Mouse (Mus musculus) midbrain, embryonic 13.5 days (tissue): Measurements from ENCODE around the gene Ccdc171. TPM values are rescaled to one million over a fixed set of nuclear protein-coding genes. Genes with fewer than 3 reads are reported as not detected.
"Not testable (repeated sequence)": the region's sequence is repeated elsewhere in the genome, so short reads cannot be mapped to it uniquely, and the experiment has no call there.

Experiments
- ATAC-seq: fragments of 200-750 bp; cut with Nextera tagmentation; 2 replicates; pipeline ENCODE4 v1.8.0; 2017; ENCODE audit warnings: mild to moderate bottlenecking, moderate TSS enrichment, moderate library complexity
- H3K27ac ChIP-seq: fragments of 300-500 bp; sonication (generic); 2 replicates; pipeline ENCODE4 v1.5.1; 2015; ENCODE audit warnings: inconsistent platforms, mild to moderate bottlenecking, moderate library complexity
- H3K27me3 ChIP-seq: fragments of 300-500 bp; sonication (generic); 2 replicates; pipeline ENCODE4 v1.6.1; 2015; ENCODE audit warnings: mild to moderate bottlenecking, inconsistent platforms
- H3K36me3 ChIP-seq: fragments of 300-500 bp; sonication (generic); 2 replicates; pipeline ENCODE4 v1.6.1; 2015; ENCODE audit warnings: mild to moderate bottlenecking, inconsistent platforms
- H3K4me1 ChIP-seq: fragments of 300-500 bp; sonication (generic); replicated peaks from 2 replicates; pipeline ENCODE4 v1.6.1; 2015; ENCODE audit warnings: inconsistent platforms
- H3K4me2 ChIP-seq: fragments of 300-500 bp; sonication (generic); replicated peaks from 2 replicates; pipeline ENCODE4 v1.6.1; 2015; ENCODE audit warnings: moderate library complexity, mild to moderate bottlenecking, inconsistent platforms
- H3K4me3 ChIP-seq: fragments of 300-500 bp; sonication (generic); replicated peaks from 2 replicates; pipeline ENCODE4 v1.5.1; 2015; ENCODE audit warnings: mild to moderate bottlenecking, inconsistent platforms
- H3K9ac ChIP-seq: fragments of 300-500 bp; sonication (generic); replicated peaks from 2 replicates; pipeline ENCODE4 v1.6.1; 2015; ENCODE audit warnings: mild to moderate bottlenecking, inconsistent platforms
- H3K9me3 ChIP-seq: fragments of 300-500 bp; sonication (generic); 2 replicates; pipeline ENCODE4 v1.6.1; 2016; ENCODE audit warnings: mild to moderate bottlenecking, inconsistent platforms
- WGBS: fragments of 180-500 bp; shearing (Covaris S2); methylation state at CpG from one replicate; pipeline ENCODE4 v1.1.7; 2015; 5-methylcytosine and 5-hydroxymethylcytosine counted together
- polyA plus RNA-seq: library from polyadenylated mRNA; unstranded; fragments of >200 nt; fragmentation: Nextera tagmentation; extraction: Ambion mirVana; gene quantifications from 2 replicates; pipeline ENCODE4 v1.2.1, GENCODE M21; 2015

The Ccdc171 gene
- polyA plus RNA-seq, 1 experiment from 2014 or later = 5.6 TPM

- ATAC-seq = no peak
- Histone ChIP-seq H3K27me3 (no peaks in the 10 kb centered on the region), H3K9me3 (no peaks in the 10 kb centered on the region), H3K4me2 (no peak overlapping the region), H3K9ac (no peak overlapping the region), H3K4me1 (no peaks in the 10 kb centered on the region), H3K4me3 (no peak overlapping the region), H3K27ac (no peak overlapping the region), H3K36me3 (no peaks in the 10 kb centered on the region)
- 88% methylated on average over 3 of the region's 3 CpGs for WGBS
Observed at GRCm38 (mm10) chr4:83512217-83512616, 13.1 kb upstream of the Ccdc171 start.

DNA sequence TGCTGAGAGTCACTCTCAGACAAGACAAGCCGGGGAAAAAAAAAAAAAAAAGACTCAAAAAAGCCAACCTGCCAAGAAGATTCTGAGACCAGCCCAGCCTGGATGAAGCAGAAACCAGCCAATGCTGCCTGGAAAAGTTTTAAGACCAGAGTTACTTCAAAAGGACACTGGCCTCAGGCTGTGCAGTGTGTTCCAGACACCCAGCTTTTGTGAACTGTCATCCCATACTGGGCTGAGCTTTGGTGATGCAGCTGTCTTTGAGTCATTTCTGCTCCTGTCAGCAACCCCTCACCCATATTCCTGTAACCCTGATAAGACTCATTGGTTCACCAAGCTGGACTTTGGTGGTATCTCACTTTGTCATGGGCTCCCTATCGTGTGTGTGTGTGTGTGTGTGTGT, 12.7 kb upstream of the Ccdc171 start:
- 78% methylated on average over 2 of the region's 2 CpGs for WGBS
- Histone ChIP-seq H3K9me3 (no peaks in the 10 kb centered on the region), H3K4me1 (no peaks in the 10 kb centered on the region), H3K36me3 (no peaks in the 10 kb centered on the region), H3K27me3 (no peaks in the 10 kb centered on the region), H3K27ac (no peak overlapping the region), H3K4me2 (no peak overlapping the region), H3K9ac (no peak overlapping the region), H3K4me3 (no peak overlapping the region)
- no peak for ATAC-seq

DNA sequence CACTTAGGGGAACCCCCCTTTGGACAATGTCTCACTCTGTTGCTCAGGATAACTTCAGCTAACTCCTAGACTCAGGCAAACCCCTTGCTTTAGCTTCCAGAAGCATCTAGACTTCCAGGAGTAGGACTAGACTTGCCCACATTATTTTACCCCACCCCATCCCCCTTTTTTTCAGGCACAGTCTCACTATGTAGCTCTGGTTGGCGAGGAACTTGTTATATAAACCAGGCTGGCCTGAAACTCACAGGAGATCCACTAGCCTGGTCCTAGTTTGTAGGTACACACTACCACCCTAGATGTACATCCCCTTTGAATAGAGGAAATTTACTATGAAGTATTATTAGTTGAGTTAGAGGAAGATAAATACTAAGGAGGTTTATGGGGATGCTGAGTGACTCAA, 11.2 kb upstream of the Ccdc171 start:
- 86% methylated on average over 1 of the region's 1 CpGs for WGBS
- Histone ChIP-seq H3K27ac (no peak overlapping the region), H3K36me3 (no peaks in the 10 kb centered on the region), H3K9me3 (no peaks in the 10 kb centered on the region), H3K4me2 (no peak overlapping the region), H3K9ac (no peak overlapping the region), H3K27me3 (no peaks in the 10 kb centered on the region), H3K4me3 (no peak overlapping the region), H3K4me1 (no peaks in the 10 kb centered on the region)
- no peak for ATAC-seq

DNA sequence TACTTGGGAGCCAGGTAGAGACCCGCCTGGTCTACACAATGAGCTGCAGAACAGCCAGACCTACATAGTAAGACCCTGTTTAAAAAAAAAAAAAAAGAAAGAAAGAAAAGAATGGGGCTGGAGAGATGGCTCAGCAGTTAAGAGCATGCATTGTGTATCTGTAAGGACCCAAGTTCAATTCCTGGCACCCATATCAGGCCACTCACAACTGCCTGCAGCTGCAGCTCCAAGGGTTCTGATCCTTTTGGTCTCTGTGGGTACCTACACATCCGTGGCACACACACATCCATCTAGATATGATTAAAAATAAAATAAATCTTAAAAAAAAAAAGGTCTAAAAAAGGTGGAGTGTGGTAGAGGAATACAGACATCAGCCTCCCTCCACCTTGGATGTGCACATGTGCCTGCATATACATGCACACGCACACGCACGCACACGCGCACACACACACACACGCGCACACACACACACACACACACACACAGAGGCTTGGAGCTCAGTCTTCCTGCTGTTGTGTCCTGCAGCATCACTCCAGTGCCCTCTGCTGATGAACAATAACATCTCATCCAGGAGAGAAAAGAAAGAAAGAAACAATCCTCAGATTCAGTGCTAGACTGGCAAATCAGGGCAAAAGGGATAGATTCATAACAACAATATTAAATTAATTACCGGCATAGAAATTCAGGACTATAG, 10.2 kb upstream of the Ccdc171 start:
- Histone ChIP-seq H3K36me3 (no peaks in the 10 kb centered on the region), H3K27ac (no peak overlapping the region), H3K4me3 (no peak overlapping the region), H3K9ac (no peak overlapping the region), H3K4me2 (no peak overlapping the region), H3K9me3 (no peaks in the 10 kb centered on the region), H3K27me3 (no peaks in the 10 kb centered on the region), H3K4me1 (no peaks in the 10 kb centered on the region)
- 87% methylated on average over 10 of the region's 10 CpGs for WGBS
- no peak for ATAC-seq

GRCm38 (mm10) chr4:83516144-83516543, 9.2 kb upstream of the Ccdc171 start:
- H3K4me2 ChIP-seq, H3K36me3 ChIP-seq, H3K9ac ChIP-seq, H3K9me3 ChIP-seq, H3K4me1 ChIP-seq, H3K4me3 ChIP-seq, H3K27ac ChIP-seq, ATAC-seq, H3K27me3 ChIP-seq: not testable (repeated sequence)
- 94% methylated on average over 5 of the region's 6 CpGs for WGBS

- H3K4me2 ChIP-seq = no peak overlapping the region
- H3K27ac ChIP-seq = no peak overlapping the region
- WGBS = 73% methylated on average over 2 of the region's 2 CpGs
- no peak for ATAC-seq
- no peak overlapping the region for H3K9ac ChIP-seq
- H3K36me3 ChIP-seq = no peaks in the 10 kb centered on the region
- H3K4me3 ChIP-seq = no peak overlapping the region
- no peaks in the 10 kb centered on the region for H3K27me3 ChIP-seq
- H3K9me3 ChIP-seq = no peaks in the 10 kb centered on the region
- H3K4me1 ChIP-seq = peaks cover 13% of the 10 kb centered on the region
Observed at GRCm38 (mm10) chr4:83519148-83519547, 6.2 kb upstream of the Ccdc171 start.

DNA sequence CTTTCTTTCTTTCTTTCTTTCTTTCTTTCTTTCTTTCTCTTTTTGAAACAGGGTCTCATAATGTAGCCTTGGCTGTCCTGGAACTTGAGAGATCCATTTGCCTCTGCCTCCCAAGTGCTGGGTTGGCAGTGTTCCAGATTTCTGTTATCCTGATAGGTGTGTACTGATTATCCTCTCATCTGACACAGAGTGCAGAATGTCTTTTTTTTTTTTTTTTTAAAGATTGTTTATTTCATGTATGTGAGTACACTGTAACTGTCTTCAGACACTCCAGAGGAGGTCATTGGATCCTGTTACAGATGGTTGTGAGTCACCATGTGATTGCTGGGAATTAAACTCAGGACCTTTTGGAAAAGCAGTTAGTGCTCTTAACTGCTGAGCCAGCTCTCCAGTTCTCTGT, 5.5 kb upstream of the Ccdc171 start:
- no peak overlapping the region for H3K4me2 ChIP-seq
- ATAC-seq = no peak
- no peaks in the 10 kb centered on the region for H3K27me3 ChIP-seq
- no peaks in the 10 kb centered on the region for H3K36me3 ChIP-seq
- H3K9me3 ChIP-seq = no peaks in the 10 kb centered on the region
- no peak overlapping the region for H3K27ac ChIP-seq
- H3K9ac ChIP-seq = no peak overlapping the region
- H3K4me3 ChIP-seq = no peak overlapping the region
- H3K4me1 ChIP-seq = peaks cover 16% of the 10 kb centered on the region

DNA sequence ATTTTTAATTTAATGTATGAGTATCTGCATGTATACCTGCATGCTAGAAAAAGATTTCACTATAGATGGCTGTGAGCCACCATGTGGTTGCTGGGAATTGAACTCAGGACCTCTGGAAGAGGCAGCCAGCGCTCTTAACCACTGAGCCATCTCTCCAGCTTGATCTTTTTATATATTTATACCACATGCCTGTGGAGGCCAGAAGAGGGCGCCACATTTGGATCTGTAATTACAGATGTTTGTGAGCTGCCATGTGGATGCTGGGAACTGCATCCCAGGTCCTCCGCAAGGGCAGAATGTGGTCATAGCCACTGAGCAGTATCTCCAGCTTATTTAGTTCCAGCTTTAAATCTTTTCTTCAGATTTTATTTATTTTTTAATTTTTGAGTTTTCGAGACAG, 5.0 kb upstream of the Ccdc171 start:
- no peaks in the 10 kb centered on the region for H3K9me3 ChIP-seq
- 87% methylated on average over 4 of the region's 4 CpGs for WGBS
- no peak overlapping the region for H3K4me3 ChIP-seq
- H3K4me1 ChIP-seq = peaks cover 16% of the 10 kb centered on the region
- no peaks in the 10 kb centered on the region for H3K27me3 ChIP-seq
- H3K27ac ChIP-seq = no peak overlapping the region
- no peak for ATAC-seq
- H3K4me2 ChIP-seq = no peak overlapping the region
- H3K9ac ChIP-seq = no peak overlapping the region
- H3K36me3 ChIP-seq = no peaks in the 10 kb centered on the region

GRCm38 (mm10) chr4:83522066-83522465, 3.3 kb upstream of the Ccdc171 start:
- no peak overlapping the region for H3K9ac ChIP-seq
- H3K4me2 ChIP-seq = no peak overlapping the region
- no peak overlapping the region for H3K27ac ChIP-seq
- no peaks in the 10 kb centered on the region for H3K27me3 ChIP-seq
- H3K4me1 ChIP-seq = peaks cover 25% of the 10 kb centered on the region
- 25% methylated on average over 5 of the region's 5 CpGs for WGBS
- H3K9me3 ChIP-seq = no peaks in the 10 kb centered on the region
- H3K36me3 ChIP-seq = no peaks in the 10 kb centered on the region
- no peak for ATAC-seq
- no peak overlapping the region for H3K4me3 ChIP-seq

GRCm38 (mm10) chr4:83524456-83524842, 896 bp upstream of the Ccdc171 start:
- Histone ChIP-seq H3K9me3 (0 out of 2 replicates have a peak, but pooled peaks cover 3% of the 10 kb centered on the region), H3K27me3 (no peaks in the 10 kb centered on the region), H3K4me2 (peak overlapping the region; percentile 83), H3K27ac (peak overlapping the region; percentile 97), H3K36me3 (no peaks in the 10 kb centered on the region), H3K4me3 (peak overlapping the region; percentile 73), H3K4me1 (peaks cover 25% of the 10 kb centered on the region), H3K9ac (peak overlapping the region; percentile 65)
- ATAC-seq = peak; percentile 13; the same call in 1 of the 2 replicates
- 1% methylated on average over 6 of the region's 6 CpGs for WGBS

- peak; percentile 82 for ATAC-seq
- Histone ChIP-seq H3K4me2 (peak overlapping the region; percentile 83), H3K9ac (peak overlapping the region; percentile 71), H3K27me3 (no peaks in the 10 kb centered on the region), H3K9me3 (0 out of 2 replicates have a peak, but pooled peaks cover 3% of the 10 kb centered on the region), H3K4me3 (peak overlapping the region; percentile 73), H3K4me1 (peaks cover 25% of the 10 kb centered on the region), H3K27ac (peak overlapping the region; percentile 97), H3K36me3 (no peaks in the 10 kb centered on the region)
- WGBS = under 1% methylated on average over 18 of the region's 18 CpGs
Observed at GRCm38 (mm10) chr4:83525690-83526055, 328 bp downstream of the Ccdc171 start.

DNA sequence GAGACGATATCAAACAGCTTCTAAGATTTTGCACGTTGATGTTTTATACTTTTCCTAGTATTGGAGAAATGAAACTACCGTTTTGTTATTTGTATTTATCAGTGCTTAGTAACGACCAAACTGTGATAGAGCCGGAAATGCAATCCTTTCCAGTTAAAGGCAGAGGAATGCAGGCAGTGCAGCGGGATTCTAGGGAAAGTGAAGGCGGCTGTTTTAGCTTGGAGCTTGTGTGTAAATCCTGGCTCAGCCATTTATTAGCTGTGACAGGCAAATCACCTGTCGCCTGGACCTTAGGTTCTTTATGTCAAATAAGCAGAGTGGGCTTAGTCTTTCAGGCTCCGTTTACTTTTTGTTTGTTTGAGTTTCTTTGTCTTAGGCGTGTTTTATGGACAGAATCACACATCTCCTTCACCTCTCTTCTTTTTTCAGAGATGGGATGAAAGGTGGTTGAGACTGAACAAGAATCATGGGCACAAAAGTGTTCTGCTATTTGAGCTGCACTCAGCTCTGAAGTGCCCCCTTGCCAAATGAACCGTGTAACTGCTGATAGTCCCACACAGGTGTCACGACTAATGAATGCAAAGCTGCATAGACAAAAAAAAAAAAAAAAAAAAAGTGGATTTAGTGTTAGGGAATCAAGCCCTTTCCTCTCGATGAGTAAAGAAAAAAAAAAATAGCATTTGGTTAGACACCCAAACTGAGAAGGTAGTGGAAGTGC, 1.1 kb downstream of the Ccdc171 start:
- Histone ChIP-seq H3K9me3 (0 out of 2 replicates have a peak, but pooled peaks cover 3% of the 10 kb centered on the region), H3K36me3 (no peaks in the 10 kb centered on the region), H3K4me3 (peak overlapping the region; percentile 73), H3K27ac (no peak overlapping the region), H3K9ac (peak overlapping the region; percentile 71; the same call in 1 of the 2 replicates), H3K27me3 (no peaks in the 10 kb centered on the region), H3K4me2 (peak overlapping the region; percentile 83), H3K4me1 (peaks cover 25% of the 10 kb centered on the region)
- WGBS = 3% methylated on average over 13 of the region's 13 CpGs
- ATAC-seq = no peak
